Mouse (Mus musculus) lung, embryonic 16.5 days (tissue): Measurements from ENCODE around the gene Lemd2. TPM values are rescaled to one million over a fixed set of nuclear protein-coding genes. Genes with fewer than 3 reads are reported as not detected.

Source experiments
- ATAC-seq: fragments of 200-750 bp; cut with Nextera tagmentation; 2 replicates; pipeline ENCODE4 v1.8.0; 2017; ENCODE audit warnings: low read depth, mild to moderate bottlenecking, moderate library complexity
- H3K27ac ChIP-seq: fragments of 300-500 bp; sonication (generic); 2 replicates; pipeline ENCODE4 v1.5.1; 2014; ENCODE audit warnings: mild to moderate bottlenecking, control low read depth, low read length
- H3K27me3 ChIP-seq: fragments of 300-500 bp; sonication (generic); 2 replicates; pipeline ENCODE4 v1.6.1; 2014; ENCODE audit warnings: low read depth, low read length, mixed read lengths; ENCODE audit not compliant: control insufficient read depth, insufficient read depth
- H3K36me3 ChIP-seq: fragments of 300-500 bp; sonication (generic); 2 replicates; pipeline ENCODE4 v1.6.1; 2014; ENCODE audit warnings: low read length; ENCODE audit not compliant: control insufficient read depth, insufficient read depth
- H3K4me1 ChIP-seq: fragments of 300-500 bp; sonication (generic); replicated peaks from 2 replicates; pipeline ENCODE4 v1.6.1; 2014; ENCODE audit warnings: low read length, mixed read lengths; ENCODE audit not compliant: control insufficient read depth, insufficient read depth
- H3K4me2 ChIP-seq: fragments of 300-500 bp; sonication (generic); 2 replicates; pipeline ENCODE4 v1.6.1; 2014; ENCODE audit warnings: low read depth, low read length, control low read depth
- H3K4me3 ChIP-seq: fragments of 300-500 bp; sonication (generic); 2 replicates; pipeline ENCODE4 v1.5.1; 2014; ENCODE audit warnings: mild to moderate bottlenecking, low read length, control low read depth
- H3K9ac ChIP-seq: fragments of 300-500 bp; sonication (generic); 2 replicates; pipeline ENCODE4 v1.6.1; 2014; ENCODE audit warnings: low read length, control low read depth
- H3K9me3 ChIP-seq: fragments of 300-500 bp; sonication (generic); 2 replicates; pipeline ENCODE4 v1.6.1; 2016; ENCODE audit warnings: low read length; ENCODE audit not compliant: control insufficient read depth
- WGBS: fragments of 180-500 bp; shearing (Covaris S2); extraction: QIAGEN DNeasy Blood & Tissue Kit; methylation state at CpG from one replicate; pipeline ENCODE4 v1.1.7; 2014; 5-methylcytosine and 5-hydroxymethylcytosine counted together
- polyA plus RNA-seq: library from polyadenylated mRNA; unstranded; fragments of >200 nt; fragmentation: Nextera tagmentation; extraction: Ambion mirVana; gene quantifications from 2 replicates; pipeline ENCODE4 v1.2.1, GENCODE M21; 2015

The Lemd2 gene
- polyA plus RNA-seq, 1 experiment from 2014 or later: 7.2 TPM

- Histone ChIP-seq H3K9me3 (no peaks in the 10 kb centered on the region), H3K36me3 (no peaks in the 10 kb centered on the region), H3K27me3 (no peaks in the 10 kb centered on the region), H3K4me1 (no peaks in the 10 kb centered on the region; the same call in 1 of the 2 replicates), H3K9ac (no peak overlapping the region), H3K4me3 (no peak overlapping the region), H3K27ac (no peak overlapping the region), H3K4me2 (no peak overlapping the region)
- no peak for ATAC-seq
- WGBS: 78% methylated on average over 6 of the region's 6 CpGs
These were observed 45.8 kb downstream of the Lemd2 start for GRCm38 (mm10) chr17:27158439-27158838.

GRCm38 (mm10) chr17:27155752-27156151 is 48.5 kb downstream of the Lemd2 start:
- H3K9me3 ChIP-seq: no peaks in the 10 kb centered on the region
- H3K27ac ChIP-seq: no peak overlapping the region
- H3K4me2 ChIP-seq: no peak overlapping the region
- no peaks in the 10 kb centered on the region for H3K27me3 ChIP-seq
- no peaks in the 10 kb centered on the region for H3K36me3 ChIP-seq
- ATAC-seq: no peak
- no peaks in the 10 kb centered on the region; the same call in 1 of the 2 replicates for H3K4me1 ChIP-seq
- 68% methylated on average over 8 of the region's 8 CpGs for WGBS
- H3K9ac ChIP-seq: no peak overlapping the region
- H3K4me3 ChIP-seq: no peak overlapping the region

GRCm38 (mm10) chr17:27154881-27155280 is 49.4 kb downstream of the Lemd2 start:
- H3K27me3 ChIP-seq: no peaks in the 10 kb centered on the region
- H3K9ac ChIP-seq: no peak overlapping the region
- H3K4me2 ChIP-seq: no peak overlapping the region
- H3K4me1 ChIP-seq: no peaks in the 10 kb centered on the region; the same call in 1 of the 2 replicates
- no peaks in the 10 kb centered on the region for H3K9me3 ChIP-seq
- no peak overlapping the region for H3K27ac ChIP-seq
- no peak overlapping the region for H3K4me3 ChIP-seq
- no peak for ATAC-seq
- no peaks in the 10 kb centered on the region for H3K36me3 ChIP-seq
- 65% methylated on average over 6 of the region's 6 CpGs for WGBS

GRCm38 (mm10) chr17:27154256-27154655 is 50.0 kb downstream of the Lemd2 start:
- WGBS: 84% methylated on average over 14 of the region's 14 CpGs
- Histone ChIP-seq H3K4me3 (no peak overlapping the region), H3K27ac (no peak overlapping the region), H3K9me3 (no peaks in the 10 kb centered on the region), H3K27me3 (no peaks in the 10 kb centered on the region), H3K4me1 (no peaks in the 10 kb centered on the region; the same call in 1 of the 2 replicates), H3K4me2 (no peak overlapping the region), H3K9ac (no peak overlapping the region), H3K36me3 (no peaks in the 10 kb centered on the region)
- no peak for ATAC-seq

- WGBS: 34% methylated on average over 9 of the region's 9 CpGs
These were observed 50.5 kb downstream of the Lemd2 start for GRCm38 (mm10) chr17:27153773-27154193.

GRCm38 (mm10) chr17:27152976-27153723 is 51.1 kb downstream of the Lemd2 start:
- 34% methylated on average over 8 of the region's 8 CpGs for WGBS
- Histone ChIP-seq H3K4me1 (no peaks in the 10 kb centered on the region; the same call in 1 of the 2 replicates), H3K9ac (no peak overlapping the region), H3K4me3 (no peak overlapping the region), H3K9me3 (no peaks in the 10 kb centered on the region), H3K36me3 (no peaks in the 10 kb centered on the region), H3K27me3 (no peaks in the 10 kb centered on the region), H3K4me2 (no peak overlapping the region), H3K27ac (no peak overlapping the region)
- peak; percentile 44; the same call in 1 of the 2 replicates for ATAC-seq

More at GRCm38 (mm10) chr17:27153773-27154193, 50.5 kb downstream of the Lemd2 start:
- no peak overlapping the region for H3K4me2 ChIP-seq
- H3K36me3 ChIP-seq: no peaks in the 10 kb centered on the region
- H3K27me3 ChIP-seq: no peaks in the 10 kb centered on the region
- no peak overlapping the region for H3K9ac ChIP-seq
- no peaks in the 10 kb centered on the region for H3K9me3 ChIP-seq
- H3K27ac ChIP-seq: no peak overlapping the region
- H3K4me3 ChIP-seq: no peak overlapping the region
- no peaks in the 10 kb centered on the region; the same call in 1 of the 2 replicates for H3K4me1 ChIP-seq
- no peak for ATAC-seq

- Histone ChIP-seq H3K36me3 (no peaks in the 10 kb centered on the region), H3K4me3 (no peak overlapping the region), H3K9me3 (no peaks in the 10 kb centered on the region), H3K27me3 (no peaks in the 10 kb centered on the region), H3K4me2 (no peak overlapping the region), H3K9ac (no peak overlapping the region), H3K27ac (no peak overlapping the region), H3K4me1 (no peaks in the 10 kb centered on the region; the same call in 1 of the 2 replicates)
- ATAC-seq: no peak
- 69% methylated on average over 8 of the region's 8 CpGs for WGBS
These were observed 52.9 kb downstream of the Lemd2 start for GRCm38 (mm10) chr17:27151411-27151810.

- Histone ChIP-seq H3K4me3 (no peak overlapping the region), H3K9me3 (no peaks in the 10 kb centered on the region), H3K27me3 (no peaks in the 10 kb centered on the region), H3K4me1 (no peaks in the 10 kb centered on the region; the same call in 1 of the 2 replicates), H3K36me3 (no peaks in the 10 kb centered on the region), H3K27ac (no peak overlapping the region), H3K9ac (no peak overlapping the region), H3K4me2 (no peak overlapping the region)
- WGBS: 59% methylated on average over 7 of the region's 7 CpGs
- no peak for ATAC-seq
These were observed 53.4 kb downstream of the Lemd2 start for GRCm38 (mm10) chr17:27150871-27151270.

- ATAC-seq: no peak
- no peak overlapping the region for H3K4me2 ChIP-seq
These were observed 57.8 kb downstream of the Lemd2 start for GRCm38 (mm10) chr17:27146323-27146923.

More at GRCm38 (mm10) chr17:27146323-27146923, 57.8 kb downstream of the Lemd2 start:
- WGBS: 8% methylated on average over 8 of the region's 8 CpGs
- no peak overlapping the region for H3K4me3 ChIP-seq
- H3K4me1 ChIP-seq: no peaks in the 10 kb centered on the region
- no peaks in the 10 kb centered on the region for H3K9me3 ChIP-seq
- H3K27me3 ChIP-seq: no peaks in the 10 kb centered on the region
- H3K36me3 ChIP-seq: no peaks in the 10 kb centered on the region
- no peak overlapping the region for H3K9ac ChIP-seq
- no peak overlapping the region for H3K27ac ChIP-seq
